Mouse (Mus musculus) embryo, embryonic 9.5 days (tissue): ENCODE results near the gene Slc38a3.

Experiments
- DNase-seq: peaks from one replicate; pipeline ENCODE4 v3.0.0-alpha.2; 2017; ENCODE audit errors: extremely low spot score

Gene Slc38a3

DNA sequence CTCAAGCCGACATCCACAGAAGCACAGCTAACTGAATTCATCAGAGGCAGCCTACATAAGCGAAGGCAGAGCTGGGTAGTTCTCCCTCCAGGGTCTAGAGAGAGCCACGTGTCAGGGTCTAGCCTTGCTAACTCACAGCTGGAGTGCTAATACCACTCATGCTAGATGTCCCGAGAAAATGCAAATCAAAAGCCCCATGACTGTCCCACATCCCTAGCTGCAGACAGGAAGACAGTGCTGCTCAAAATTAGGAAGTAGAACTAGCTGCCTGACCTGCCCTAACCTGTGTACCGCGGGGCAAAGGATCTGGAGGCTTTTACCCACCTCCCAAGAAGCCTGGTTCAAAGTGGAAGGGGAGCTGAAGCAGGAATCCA is 26.8 kb upstream of the Slc38a3 start:
- DNase-seq, result no peak

DNA sequence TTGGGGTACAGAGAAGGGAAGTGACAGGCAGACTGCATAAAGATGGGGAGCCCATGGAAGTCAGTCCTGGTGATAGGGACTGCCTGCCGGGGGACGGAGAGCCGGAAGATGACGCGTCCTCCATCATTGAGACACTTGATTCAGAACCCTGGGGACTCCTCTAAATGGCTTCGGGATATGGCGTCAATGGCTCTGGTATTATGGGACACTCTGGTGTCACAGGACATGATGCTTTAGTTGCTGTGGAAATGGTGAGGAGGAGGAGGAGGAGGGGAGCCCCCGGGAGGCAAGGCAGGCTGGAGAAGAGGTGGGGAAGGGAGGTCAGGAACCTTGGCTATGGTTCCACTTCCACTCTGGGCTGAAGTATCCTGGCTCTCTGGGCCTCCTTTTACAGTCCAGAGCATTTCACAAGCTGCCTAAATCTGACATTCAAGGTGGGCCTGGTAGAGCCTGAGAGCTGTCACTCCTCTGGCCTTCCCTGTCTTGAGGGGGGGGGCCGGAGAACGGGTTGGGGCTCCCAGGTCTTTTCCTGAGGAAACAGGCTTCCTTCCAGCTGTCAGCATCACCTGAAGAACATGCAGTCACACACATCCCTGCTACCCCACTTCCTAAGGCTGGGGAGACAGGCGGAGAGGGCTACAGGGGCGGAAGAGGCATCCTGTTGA is 26.2 kb upstream of the Slc38a3 start:
- no peak for DNase-seq

DNA sequence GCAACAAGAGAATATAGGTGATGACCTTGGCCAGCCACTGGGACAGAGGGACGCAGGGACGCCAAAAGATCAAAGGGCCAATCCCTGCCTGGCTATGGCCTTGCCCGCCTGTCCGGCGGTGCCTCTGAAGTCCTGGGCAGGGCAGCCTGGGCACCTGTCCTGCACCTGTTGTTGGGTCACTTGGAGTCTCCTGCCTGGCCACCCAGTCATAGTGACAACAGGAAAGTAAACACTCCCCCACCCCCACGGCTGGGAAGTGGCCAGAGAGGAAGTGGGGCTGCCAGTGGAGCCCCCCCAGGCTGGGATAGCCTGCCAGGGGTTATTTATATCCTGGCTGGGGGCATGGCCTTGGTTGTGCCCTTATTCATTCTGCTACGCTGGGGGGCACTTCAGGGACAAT is 25.3 kb upstream of the Slc38a3 start:
- no peak for DNase-seq

DNA sequence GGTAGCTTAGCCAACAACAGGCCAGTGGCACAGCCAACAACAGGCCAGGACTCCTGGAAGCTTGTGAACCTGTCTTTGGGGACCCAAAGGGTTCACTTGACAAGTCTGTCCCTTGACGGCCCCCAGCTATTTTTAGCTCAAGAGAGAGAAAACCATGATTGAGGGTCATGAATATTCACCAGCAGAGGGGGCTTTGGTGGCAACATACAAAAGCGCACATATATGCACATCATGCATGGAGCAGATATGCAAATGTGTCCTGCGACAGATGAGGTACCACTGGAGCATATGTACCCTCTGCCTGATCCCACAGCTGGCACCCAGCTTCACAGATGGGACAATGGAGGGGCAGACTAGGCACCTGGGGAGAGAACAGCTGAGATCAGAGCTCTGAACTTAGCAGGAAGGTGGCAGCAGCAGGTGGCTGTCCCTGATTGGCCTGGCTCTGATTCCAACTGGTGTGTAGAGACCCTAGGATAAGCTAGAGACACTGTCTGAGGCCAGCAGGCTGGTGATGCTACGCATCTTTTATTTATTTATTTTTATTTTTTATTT is 24.2 kb upstream of the Slc38a3 start:
- DNase-seq, result no peak

DNA sequence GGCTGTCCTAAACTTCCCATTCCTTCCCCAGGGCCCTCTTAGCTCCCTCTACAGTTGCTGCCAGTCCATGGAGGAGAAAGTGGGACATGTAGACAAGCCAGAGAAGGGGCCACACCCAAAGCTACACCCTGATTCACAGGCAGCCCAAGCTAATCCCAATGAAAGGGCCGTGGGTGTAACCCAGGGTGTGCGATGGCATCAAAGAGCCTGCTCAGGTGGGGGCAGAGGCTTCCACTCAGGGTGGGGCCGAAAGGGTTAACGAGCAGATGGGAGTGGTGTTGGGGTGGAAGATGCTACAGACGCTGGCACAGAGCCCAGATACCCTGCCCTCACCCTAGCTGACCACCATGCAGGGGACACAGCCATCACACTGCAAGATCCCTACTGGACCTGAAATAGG is 23.5 kb upstream of the Slc38a3 start:
- no peak for DNase-seq

DNA sequence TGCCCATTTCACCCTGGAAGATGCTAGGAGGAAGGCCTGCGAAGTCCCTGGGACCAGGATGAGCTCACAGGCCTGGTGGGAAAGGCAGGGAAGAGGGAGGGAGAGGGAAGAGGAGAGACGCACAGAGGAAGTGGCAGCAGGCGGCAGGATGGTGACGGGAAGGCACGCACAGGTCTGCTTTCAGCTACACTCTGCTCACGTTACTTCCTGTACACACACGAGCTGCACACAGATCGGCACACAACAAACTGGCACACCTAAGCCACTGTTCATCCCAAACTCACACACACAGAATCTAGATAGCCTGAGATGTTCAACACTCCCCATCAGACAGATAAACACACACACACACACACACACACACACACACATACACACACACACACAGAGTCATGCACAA is 21.1 kb upstream of the Slc38a3 start:
- no peak for DNase-seq

DNA sequence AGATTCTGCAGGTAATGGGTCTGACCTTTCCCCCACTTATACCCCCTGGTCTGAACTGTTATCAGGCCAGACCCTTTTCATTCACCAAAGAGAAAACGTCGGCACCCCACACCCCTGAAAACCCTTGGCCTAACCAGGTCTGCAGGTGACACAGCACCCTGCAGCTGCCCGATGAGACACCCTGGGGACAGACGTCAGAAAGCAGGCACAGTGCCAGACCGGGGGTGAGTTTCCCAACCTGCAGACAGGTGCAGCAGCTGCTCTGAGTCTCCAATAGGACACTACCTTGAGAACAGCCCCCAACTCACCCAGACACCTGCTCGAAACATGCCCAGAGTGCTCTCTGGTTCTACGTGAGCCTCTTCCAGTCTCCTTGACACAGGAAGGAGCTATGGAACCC is 19.6 kb upstream of the Slc38a3 start:
- no peak for DNase-seq

DNA sequence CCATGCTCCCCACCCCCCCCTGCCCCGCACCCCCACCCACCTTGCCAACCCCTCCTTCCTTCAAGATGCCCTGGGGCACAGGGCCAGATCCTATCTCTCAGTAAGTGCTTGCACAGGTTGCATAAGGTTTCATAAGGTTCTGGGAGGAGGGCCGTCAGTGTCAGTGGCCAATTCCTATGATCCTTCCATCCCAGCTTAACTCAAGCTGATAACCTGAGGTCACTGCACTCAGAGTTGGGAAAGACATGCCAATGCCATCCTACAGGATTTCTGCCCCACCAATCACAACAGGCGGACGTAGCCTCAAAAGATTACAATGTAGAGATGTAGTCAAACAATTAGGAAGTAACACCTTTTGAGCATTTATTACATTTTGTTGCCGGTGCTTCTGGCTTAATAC is 19.1 kb upstream of the Slc38a3 start:
- DNase-seq, result no peak

DNA sequence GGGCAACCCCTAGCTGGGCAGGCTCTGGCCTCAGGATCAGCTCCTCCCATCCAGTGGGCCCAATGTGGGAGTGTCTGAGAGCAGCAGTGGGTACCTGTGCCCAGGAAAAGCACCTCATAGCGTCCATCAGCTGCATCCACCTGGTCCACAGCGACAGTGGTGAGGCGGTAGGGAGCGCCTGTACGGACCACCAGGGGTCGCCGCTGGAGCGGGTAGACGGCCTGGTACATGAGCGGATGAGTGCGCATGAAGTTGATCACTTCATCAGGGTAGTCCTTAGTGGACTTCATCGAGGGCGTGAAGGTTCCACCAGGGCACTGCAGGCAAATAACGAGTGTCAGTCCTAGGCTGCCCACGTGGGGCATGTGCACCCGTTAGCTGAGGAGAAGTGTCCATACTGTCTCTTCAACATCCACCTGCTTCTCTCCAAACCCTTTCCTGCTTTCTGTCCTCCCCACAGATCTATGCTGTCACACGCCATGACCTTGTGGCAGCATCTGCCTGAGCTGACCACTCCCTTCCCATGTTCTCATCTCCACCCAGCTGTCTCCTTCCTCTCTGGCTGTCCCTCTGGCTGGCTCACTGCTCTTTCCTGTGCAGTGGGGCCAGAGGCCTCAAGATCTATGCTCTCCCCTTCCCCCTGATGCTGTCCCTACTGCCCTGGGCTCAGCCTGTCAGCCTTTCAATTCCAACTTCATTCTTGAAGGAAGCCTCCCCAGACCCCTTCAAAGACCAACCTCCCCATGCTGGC is 16.1 kb upstream of the Slc38a3 start:
- peak; percentile 64 for DNase-seq

DNA sequence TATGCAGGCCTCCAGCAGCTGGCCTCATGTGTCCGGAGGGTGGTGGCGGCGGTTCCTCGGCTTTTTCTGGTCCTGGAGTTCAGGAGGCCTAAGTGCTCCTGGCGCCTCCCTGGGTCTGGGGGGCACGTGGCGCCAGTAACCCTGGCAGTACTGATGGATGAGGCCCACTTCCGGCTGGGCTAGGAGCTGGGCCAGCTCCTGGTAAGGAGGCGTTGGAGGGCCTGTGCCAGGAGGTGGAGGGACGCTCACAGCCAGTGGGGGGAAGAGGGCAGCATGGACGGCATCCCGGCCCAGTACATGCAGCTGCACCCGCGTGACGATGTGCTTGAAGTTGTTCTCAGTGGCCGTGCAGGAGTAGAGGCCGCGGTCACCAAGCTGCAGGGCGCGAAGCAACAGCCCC is 13.1 kb upstream of the Slc38a3 start:
- no peak for DNase-seq

DNA sequence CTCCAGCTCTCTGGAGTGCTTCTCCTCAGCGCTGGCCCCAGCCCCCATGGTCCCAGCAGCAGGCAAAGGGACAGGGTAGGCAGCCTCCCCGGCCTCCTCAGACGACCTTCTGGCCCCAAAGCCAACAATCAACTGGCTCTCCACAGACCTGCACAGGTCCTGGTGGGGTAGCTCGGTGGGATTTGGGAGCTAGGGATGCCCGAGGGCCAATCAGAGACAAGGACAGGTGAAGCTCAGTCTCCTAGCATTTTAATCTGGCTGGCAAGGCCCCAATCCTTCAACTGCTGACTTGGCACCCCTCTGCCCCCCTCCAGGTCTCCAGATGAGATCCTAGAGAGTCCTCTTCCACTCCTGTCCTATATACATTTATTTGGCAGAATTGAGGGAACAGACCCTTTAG is 10.2 kb upstream of the Slc38a3 start, which contains the start of gene Gnat1:
Gene Gnat1, minus strand, starts transcription at position 212 of the 400 bp plus-strand sequence.
- no peak for DNase-seq

DNA sequence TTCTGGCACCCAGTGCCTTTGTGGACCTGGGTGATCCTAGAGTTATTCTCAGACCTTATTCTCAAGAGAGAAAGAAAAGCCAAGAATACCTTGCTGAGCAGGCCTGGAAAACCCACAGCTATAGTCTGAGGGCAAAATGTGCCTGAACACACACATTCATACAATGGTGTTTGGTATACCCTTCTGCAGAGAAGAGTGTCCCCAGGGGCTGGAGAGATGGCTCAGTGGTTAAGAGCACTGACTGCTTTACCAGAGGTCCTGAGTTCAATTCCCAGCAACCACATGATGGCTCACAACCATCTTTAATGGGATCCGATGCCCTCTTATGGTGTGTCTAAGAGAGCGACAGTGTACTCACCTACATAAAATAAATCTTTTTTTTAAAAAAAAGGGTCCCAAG is 9.5 kb upstream of the Slc38a3 start:
- DNase-seq, result no peak

DNA sequence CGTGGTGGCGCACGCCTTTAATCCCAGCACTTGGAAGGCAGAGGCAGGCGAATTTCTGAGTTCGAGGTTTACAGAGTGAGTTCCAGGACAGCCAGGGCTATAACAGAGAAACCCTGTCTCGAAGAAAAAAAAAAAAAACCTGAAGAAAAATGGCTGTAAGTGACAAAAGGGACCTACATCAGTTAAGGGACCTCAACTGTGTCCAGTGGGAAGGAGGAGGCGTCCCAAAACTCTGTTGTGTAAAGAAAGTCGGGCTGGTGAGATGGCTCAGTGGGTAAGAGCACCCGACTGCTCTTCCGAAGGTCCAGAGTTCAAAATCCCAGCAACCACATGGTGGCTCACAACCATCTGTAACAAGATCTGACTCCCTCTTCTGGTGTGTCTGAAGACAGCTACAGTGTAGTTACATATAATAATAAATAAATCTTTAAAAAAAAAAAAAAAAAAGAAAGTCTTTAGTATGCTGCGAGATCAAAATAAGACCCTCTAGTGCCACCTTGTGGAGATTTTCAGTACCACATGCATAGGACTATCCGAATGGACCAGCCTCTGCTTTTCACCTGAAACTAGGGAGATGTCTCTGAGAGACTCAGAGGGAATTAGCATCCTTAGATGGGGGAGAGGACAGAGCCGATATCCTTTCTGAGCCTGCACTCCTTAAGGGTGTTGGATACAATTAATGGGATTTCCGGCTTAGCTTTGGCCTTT is 8.6 kb upstream of the Slc38a3 start:
- peak; percentile 64 for DNase-seq

DNA sequence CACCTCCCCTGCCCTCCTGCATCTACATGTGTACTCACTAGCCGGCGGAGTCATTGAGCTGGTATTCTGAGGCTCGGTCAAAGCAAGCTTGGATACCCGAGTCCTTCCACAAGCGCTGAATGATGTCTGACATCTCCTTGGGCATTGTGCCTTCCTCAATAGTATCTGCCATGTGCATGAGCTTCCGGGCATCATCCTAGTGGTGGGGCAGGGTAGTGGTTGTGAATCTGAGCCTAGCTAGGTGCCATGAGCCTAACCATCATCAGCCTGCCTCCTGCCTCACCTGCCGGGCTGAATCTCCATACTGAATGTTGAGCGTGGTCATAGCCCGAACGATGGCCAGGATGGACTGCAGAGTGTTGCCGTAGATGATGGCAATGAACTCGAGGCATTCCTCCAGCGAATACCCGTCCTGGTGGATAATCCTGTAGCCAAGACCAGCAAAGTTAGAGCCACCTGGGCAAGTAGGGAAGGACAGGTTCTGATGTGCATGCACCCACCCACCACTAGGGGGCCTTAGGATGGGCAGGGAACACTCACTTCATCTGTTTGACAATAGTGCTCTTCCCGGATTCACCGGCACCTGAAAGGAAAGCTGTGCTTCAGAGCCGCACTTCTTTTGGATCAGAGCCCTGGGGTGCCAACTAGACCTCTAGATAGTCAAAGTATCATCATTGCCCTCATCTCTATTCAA is 7.9 kb upstream of the Slc38a3 start:
- peak; percentile 58 for DNase-seq

DNA sequence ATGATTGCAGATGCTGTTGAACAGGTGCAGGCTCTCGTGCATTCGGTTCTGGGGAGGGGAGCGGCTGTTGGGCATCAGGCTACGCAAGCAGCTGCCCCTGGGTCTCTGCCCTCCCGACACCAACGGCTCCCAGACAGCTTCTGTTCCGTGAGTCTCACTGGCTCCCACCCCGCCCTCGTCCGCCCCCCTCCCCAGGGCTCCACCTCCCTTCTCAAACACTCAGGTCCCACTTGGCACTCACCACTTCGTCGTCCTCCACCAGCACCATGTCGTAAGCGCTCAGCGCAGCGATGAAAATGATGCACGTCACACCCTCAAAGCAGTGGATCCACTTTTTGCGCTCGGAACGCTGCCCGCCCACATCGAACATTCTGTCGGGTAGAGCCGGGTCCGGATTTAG is 7.0 kb upstream of the Slc38a3 start:
- no peak for DNase-seq

DNA sequence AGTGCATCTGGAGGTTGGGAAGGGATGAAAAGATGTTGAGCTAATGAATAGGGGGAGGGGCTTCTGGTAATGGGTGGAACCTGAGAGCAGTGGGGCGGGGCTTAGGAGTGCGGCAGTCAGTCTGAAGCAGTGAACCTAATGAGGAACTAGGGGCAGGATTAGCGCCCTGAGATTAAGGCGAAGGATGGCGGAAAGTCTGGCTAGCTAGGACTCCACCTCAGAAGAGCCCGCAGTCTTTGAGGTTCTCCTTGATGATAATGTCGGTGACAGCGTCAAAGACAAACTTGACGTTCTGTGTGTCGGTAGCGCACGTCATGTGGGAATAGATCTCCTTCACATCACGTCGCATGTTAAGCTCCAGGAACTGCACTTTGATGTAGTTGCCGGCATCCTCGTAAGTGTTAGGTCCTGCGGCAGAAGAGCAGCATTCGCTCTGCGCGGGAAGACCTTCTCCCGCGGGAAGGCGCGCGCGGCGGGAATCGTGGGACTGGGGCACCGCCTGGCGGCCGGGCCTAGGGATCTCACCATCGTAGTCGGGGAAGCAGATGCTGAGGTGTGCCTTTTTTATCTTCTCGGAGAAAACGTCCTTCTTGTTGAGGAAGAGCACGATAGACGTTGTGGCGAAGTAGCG is 6.5 kb upstream of the Slc38a3 start:
- peak; percentile 84 for DNase-seq

DNA sequence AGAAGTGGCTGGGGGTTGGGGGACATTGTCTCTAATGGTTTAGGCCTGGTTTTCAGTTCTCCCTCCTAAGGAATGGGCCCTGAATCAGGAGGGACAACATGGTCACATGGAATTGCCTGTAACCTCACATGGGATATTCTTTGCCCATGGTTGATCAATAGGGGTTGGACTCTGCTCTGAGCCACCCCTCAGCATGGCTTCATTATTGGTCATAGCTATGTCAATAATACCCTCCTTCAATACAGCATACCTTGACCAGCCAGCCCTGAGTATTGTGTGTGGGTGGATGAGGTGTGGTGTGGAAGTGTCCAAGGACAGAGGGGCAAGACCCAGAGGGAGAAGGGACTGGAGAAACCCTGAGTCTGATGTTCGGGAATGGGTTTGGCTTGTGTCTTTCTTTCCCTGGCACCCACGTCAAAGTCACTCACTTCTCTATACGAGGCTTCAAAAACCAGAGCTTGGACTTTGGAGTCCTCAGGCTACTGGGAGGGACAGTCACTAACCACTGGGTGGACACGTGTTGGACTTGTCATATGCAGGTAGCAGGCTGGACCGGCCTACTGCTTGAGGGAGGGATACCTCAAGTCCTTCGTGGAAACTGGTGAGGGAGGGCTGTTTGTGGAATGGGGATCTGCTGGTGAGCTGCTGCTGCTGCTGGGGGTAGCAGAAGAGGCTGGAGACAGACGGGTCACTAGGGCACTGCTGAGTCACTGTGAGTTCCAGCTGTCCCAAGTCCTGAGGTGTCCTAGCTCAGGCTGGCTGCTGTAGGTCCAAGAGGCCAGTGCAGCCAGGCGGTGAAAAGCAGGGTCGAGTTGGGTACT is 5.5 kb upstream of the Slc38a3 start:
- no peak for DNase-seq

DNA sequence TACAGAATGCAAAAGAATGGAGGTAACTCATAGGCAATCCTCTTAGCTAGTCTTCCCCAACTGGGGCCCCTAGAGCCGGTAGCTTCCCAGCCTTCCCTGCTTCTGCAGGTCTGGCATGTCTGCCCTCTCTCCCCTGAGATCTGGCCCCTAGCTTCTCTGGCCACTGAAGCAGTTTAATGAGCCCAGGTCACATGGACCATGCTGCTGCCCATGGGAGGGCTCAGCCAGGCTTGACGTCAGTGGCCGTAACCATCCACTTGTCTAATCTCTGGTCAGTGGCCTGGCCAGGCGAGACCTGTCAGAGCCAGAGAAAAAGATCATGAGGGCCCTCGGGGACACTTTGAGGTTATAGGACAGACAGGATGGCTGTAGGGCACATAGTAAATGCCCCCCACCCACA is 929 bp upstream of the Slc38a3 start:
- DNase-seq, result no peak

DNA sequence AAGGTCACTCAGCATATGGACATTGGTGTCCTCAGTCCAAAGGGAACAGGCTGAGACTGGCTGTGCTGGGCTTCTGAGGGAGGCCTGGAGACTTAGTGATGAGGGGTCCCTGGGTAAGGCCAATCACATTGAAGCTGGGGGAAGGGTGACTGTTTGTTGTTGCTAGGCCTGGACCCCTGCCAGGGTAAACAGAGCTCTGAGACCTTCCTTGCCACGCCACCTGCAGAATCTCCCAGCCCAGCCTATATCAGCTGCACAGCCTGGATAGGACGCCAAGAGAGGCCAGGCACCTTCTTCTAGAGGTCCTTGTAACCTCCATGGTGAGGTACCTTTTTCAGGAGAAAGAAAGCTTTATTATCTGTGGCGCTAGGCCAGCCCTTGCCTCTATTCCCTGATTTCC is 414 bp downstream of the Slc38a3 start:
- no peak for DNase-seq

DNA sequence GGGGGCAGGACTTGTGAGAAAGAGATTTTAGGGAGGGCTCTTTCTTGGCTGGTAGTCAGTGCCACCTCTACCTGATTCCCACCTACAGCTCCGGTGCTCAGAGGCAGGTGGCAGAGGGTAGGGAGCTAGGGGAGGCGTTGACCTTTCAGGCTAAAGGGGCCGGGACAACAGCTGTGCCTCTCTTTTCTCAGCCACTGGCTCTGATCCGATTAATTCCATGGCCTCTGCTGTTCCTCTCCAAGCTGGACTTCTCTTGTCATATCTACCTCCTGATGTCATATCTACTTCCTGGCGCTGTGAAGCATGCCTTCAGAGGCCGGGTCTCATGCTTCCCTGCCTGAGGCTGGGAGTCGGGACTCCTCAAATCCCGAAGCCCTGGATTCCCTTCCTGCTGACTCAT is 1.3 kb downstream of the Slc38a3 start:
- no peak for DNase-seq

DNA sequence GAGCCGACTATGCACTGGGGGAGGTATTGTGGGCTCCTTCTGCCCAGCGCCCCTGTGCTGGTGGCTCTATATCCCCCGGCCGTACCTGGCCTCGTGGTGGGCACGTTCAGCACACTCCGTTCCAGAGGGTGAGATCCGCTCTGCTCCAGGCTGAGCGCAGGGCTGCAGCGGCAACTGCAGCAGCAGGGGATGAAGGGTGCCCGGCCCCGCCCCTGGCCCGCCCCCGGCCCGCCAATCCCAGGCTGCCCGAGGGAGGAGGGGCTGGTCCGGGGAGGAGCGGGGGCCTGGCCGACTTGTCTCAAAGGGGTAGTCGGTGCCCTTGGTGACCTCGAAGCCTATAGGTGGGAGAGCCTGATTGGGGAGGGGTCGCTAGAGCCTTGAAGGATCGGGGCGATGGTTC is 2.1 kb downstream of the Slc38a3 start:
- DNase-seq, result peak; percentile 92
